Mouse (Mus musculus) heart, postnatal 0 days (tissue): ENCODE measurements at regions not wholly inside any gene's neighbourhood (a gene's known extent, or its start where the extent isn't known, plus 50 kb on each side); places are given as distances from the start of the nearest gene placed in this dataset.

Source experiments
- ATAC-seq: fragments of 200-750 bp; cut with Nextera tagmentation; 2 replicates; pipeline ENCODE4 v1.8.0; 2017; ENCODE audit warnings: low read depth, moderate number of reproducible peaks, moderate library complexity; ENCODE audit not compliant: insufficient read depth
- DNase-seq: peaks from one replicate; pipeline ENCODE4 v3.0.0-alpha.2; 2016; ENCODE audit warnings: low spot score
- H3K27ac ChIP-seq: fragments of 300-500 bp; sonication (generic); 2 replicates; pipeline ENCODE4 v1.5.1; 2014; ENCODE audit warnings: low read depth, mild to moderate bottlenecking
- H3K27me3 ChIP-seq: fragments of 300-500 bp; sonication (generic); 2 replicates; pipeline ENCODE4 v1.6.1; 2014; ENCODE audit warnings: low read length, mixed read lengths; ENCODE audit not compliant: control insufficient read depth, insufficient read depth
- H3K36me3 ChIP-seq: fragments of 300-500 bp; sonication (generic); replicated peaks from 2 replicates; pipeline ENCODE4 v1.6.1; 2014; ENCODE audit warnings: low read length, mixed read lengths; ENCODE audit not compliant: control insufficient read depth, insufficient read depth
- H3K4me1 ChIP-seq: fragments of 300-500 bp; sonication (generic); 2 replicates; pipeline ENCODE4 v1.6.1; 2014; ENCODE audit warnings: antibody characterized with exemption; ENCODE audit not compliant: control insufficient read depth, insufficient read depth
- H3K4me2 ChIP-seq: fragments of 300-500 bp; sonication (generic); 2 replicates; pipeline ENCODE4 v1.6.1; 2014; ENCODE audit warnings: low read depth, mild to moderate bottlenecking, low read length, moderate library complexity
- H3K4me3 ChIP-seq: fragments of 300-500 bp; sonication (generic); 2 replicates; pipeline ENCODE4 v1.5.1; 2014; ENCODE audit warnings: low read depth, low read length
- H3K9ac ChIP-seq: fragments of 300-500 bp; sonication (generic); replicated peaks from 2 replicates; pipeline ENCODE4 v1.6.1; 2014; ENCODE audit warnings: low read depth, low read length, mixed read lengths
- H3K9me3 ChIP-seq: fragments of 300-500 bp; sonication (generic); replicated peaks from 2 replicates; pipeline ENCODE4 v1.6.1; 2016; ENCODE audit warnings: low read length; ENCODE audit not compliant: control insufficient read depth
- CTCF ChIP-seq: IDR thresholded peaks from 2 replicates; pipeline ENCODE4 v1.5.1; 2016; ENCODE audit warnings: antibody characterized with exemption, control low read depth, low read depth
- EP300 ChIP-seq: IDR thresholded peaks from 2 replicates; pipeline ENCODE4 v1.6.1; 2016; ENCODE audit warnings: antibody characterized with exemption, low read depth
- WGBS: fragments of 180-500 bp; shearing (Covaris S2); extraction: QIAGEN DNeasy Blood & Tissue Kit; methylation state at CpG from one replicate; pipeline ENCODE4 v1.1.7; 2014; 5-methylcytosine and 5-hydroxymethylcytosine counted together

DNA sequence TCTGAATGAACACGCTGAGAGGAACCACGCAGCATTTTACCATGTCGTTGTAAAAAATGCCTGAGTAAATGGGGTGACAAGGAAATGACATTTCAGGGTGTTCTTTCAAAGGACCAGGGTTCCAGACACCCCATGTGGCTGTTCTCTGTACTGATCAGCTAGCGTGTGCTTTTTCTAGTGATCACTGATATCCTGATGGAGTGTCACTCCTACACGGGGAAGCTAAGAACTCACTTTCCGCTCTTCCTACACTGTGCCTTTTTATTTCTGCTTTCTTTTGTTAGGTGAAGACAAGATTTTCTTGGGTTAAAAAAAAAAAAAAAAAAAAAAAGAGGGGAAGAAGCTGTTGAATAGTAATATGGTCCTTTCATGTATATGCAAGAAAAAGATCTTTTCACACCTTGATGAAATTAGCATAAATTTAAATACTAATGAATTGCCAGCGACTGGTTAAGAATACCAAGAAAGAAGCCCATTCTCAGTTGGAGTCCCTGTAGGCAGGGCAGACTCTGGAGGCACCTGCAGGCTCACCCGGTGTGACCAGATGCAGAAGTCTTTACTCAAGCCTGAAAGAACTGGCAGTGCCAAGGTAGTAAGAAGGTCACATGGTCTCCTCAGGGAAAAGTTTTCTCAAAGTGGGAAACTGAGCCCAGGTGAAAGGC, 270.2 kb upstream of the Irx2 start:
- ATAC-seq (no peak), DNase-seq (no peak)
- no peak overlapping the region for H3K27ac ChIP-seq
- H3K27me3 ChIP-seq, result peaks cover 18% of the 10 kb centered on the region
- H3K36me3 ChIP-seq, result no peaks in the 10 kb centered on the region
- H3K9me3 ChIP-seq, result no peaks in the 10 kb centered on the region
- no peak overlapping the region for H3K9ac ChIP-seq
- H3K4me1 ChIP-seq, result no peaks in the 10 kb centered on the region
- TF ChIP-seq CTCF (no peak), EP300 (no peak)
- H3K4me2 ChIP-seq, result no peak overlapping the region
- WGBS, result 54% methylated on average over 8 of the region's 8 CpGs
- no peak overlapping the region for H3K4me3 ChIP-seq

DNA sequence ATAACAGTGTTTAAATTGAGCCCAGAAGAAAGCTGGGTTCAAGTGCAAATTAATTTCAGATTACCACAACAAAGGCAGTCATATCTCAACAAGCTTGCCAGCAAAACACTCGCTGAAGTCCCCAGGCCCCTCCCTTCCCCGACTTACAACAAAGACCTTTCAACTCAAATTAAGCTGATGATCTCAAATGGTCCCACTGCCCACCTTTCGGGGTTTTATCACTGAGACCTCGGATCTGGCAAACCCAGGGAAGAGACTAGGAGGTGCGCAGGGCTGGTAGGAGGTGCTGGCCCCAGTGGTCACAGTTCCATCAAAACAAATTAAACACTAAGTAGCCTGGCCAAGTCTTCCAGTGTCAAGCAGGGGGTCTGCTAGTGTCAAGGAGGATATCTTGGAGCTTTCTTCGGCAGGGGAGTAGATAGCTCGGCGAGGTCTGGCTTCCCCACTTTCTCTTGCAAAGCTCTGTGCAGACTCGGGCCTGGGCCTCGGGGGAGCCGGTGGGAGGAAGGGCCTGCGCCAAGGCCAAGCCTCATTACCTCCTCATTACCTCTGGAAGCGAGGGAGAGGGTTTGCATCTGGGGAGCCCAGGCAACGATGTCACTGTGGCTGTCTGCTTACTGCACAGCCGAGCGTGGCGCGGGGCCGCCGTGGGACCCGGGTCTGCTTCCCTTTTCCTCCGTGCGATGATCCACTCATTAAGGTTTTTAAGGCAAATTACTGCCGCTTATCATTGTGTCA, 262.9 kb upstream of the Irx2 start:
- peaks cover 77% of the 10 kb centered on the region for H3K27me3 ChIP-seq
- H3K4me1 ChIP-seq, result 0 out of 2 replicates have a peak, but pooled peaks cover 3% of the 10 kb centered on the region
- ATAC-seq, result no peak
- H3K4me3 ChIP-seq, result no peak overlapping the region
- no peak for TF ChIP-seq CTCF
- TF ChIP-seq EP300, result no peak
- 23% methylated on average over 24 of the region's 24 CpGs for WGBS
- H3K36me3 ChIP-seq, result no peaks in the 10 kb centered on the region
- H3K4me2 ChIP-seq, result no peak overlapping the region
- H3K9ac ChIP-seq, result no peak overlapping the region
- H3K27ac ChIP-seq, result no peak overlapping the region
- no peaks in the 10 kb centered on the region for H3K9me3 ChIP-seq
- DNase-seq, result no peak

DNA sequence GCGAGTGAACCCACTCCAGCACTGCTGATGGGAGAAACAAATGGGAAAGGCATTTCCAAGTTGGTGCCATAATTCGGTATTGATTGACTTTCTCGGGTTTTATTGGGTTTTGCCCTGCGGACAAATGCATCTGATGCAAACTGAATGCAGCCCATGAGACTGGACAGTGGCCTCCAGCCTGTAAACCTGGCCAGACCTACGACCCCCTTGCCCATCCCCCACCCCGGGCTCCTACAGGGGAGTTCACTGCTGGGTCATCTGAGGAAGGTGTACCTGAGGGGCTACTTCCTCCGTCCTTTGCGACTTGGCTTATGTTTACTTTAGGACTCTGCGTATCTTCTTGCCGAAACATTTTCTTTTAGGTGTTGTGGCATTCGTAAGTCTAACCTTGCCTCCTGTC, 262.3 kb upstream of the Irx2 start:
- 37% methylated on average over 11 of the region's 11 CpGs for WGBS
- Histone ChIP-seq H3K9me3 (no peaks in the 10 kb centered on the region), H3K27me3 (peaks cover 77% of the 10 kb centered on the region), H3K9ac (no peak overlapping the region), H3K4me2 (no peak overlapping the region), H3K4me3 (no peak overlapping the region), H3K36me3 (no peaks in the 10 kb centered on the region), H3K4me1 (peaks cover 6% of the 10 kb centered on the region), H3K27ac (no peak overlapping the region)
- ATAC-seq (no peak), DNase-seq (no peak)
- TF ChIP-seq CTCF (no peak), EP300 (no peak)

DNA sequence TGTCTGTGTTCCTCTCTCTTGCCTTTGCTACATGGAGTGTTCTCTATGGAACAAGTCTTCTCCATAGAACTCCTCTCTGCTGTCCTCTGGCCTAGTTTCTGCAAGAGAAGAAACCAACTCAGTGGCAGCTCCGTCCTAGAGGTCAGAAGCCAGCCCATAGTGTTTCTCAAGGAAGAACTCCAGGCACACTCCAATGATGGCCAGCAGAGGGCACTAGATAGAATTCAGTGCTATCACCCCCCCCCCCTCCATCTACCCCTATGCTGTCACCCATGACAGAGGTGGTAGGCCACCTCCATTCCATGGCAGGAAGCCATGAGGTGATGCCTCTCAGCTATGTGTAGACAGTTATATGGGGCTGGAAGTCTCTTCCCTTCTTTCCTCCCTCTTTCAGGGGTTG, 258.5 kb upstream of the Irx2 start:
- Histone ChIP-seq H3K9ac (no peak overlapping the region), H3K4me2 (no peak overlapping the region), H3K4me3 (no peak overlapping the region), H3K9me3 (no peaks in the 10 kb centered on the region), H3K27me3 (peaks cover 70% of the 10 kb centered on the region), H3K4me1 (peaks cover 10% of the 10 kb centered on the region), H3K36me3 (no peaks in the 10 kb centered on the region), H3K27ac (no peak overlapping the region)
- no peak for DNase-seq
- 87% methylated on average over 1 of the region's 1 CpGs for WGBS
- TF ChIP-seq EP300 (no peak), CTCF (peak; percentile 41)
- no peak for ATAC-seq

DNA sequence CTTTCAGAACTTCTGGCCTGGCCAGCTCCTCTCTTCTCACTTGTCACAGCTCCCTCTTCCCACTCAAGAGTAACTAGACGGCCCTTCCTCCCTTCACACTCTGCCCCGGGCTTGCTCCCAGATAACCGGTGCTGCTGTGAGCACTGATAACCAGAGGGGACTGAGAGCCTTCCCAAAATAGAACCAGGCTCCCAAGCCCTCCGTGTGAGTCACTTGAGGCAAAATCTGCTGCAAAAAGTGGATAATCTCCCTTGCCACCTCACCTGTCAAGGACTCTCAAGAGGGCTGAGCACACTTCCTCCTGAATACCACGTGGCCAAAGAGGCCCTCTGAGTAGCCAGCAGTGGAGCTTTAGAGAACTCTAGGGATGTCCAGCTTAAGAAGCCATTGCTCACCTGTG, 257.6 kb upstream of the Irx2 start:
- no peak for TF ChIP-seq CTCF
- no peak for TF ChIP-seq EP300
- Histone ChIP-seq H3K4me1 (peaks cover 10% of the 10 kb centered on the region), H3K27ac (0 out of 2 replicates have a peak overlapping the region, but pooled peaks have one; percentile 18), H3K9me3 (no peaks in the 10 kb centered on the region), H3K27me3 (peaks cover 68% of the 10 kb centered on the region), H3K4me2 (no peak overlapping the region), H3K36me3 (no peaks in the 10 kb centered on the region), H3K9ac (no peak overlapping the region), H3K4me3 (no peak overlapping the region)
- 5% methylated on average over 5 of the region's 5 CpGs for WGBS
- DNase-seq (peak; percentile 77), ATAC-seq (peak; percentile 87)

DNA sequence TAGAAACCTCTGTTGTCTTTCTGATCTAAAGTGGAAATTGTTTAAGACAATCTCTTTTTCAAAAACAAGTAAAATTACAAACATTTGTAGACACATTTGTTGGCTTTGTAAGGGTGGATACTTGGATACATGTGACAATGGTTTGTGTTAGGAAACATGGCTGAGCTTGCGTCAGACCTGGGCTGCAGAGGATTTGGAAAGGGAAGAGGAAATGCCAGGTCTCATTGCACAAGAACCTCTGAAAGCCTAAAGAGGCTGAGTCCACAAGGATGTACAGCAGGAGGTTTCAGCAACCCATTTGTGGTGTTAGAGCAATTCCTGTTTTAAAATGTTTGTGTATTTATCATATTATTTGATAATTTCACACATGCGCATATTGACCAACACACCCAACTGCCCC, 235.3 kb upstream of the Irx2 start:
- H3K4me2 ChIP-seq, result no peak overlapping the region
- H3K27ac ChIP-seq, result no peak overlapping the region
- H3K36me3 ChIP-seq, result no peaks in the 10 kb centered on the region
- H3K9me3 ChIP-seq, result no peaks in the 10 kb centered on the region
- H3K27me3 ChIP-seq, result no peaks in the 10 kb centered on the region
- no peaks in the 10 kb centered on the region for H3K4me1 ChIP-seq
- TF ChIP-seq EP300 (no peak), CTCF (no peak)
- no peak overlapping the region for H3K4me3 ChIP-seq
- DNase-seq (no peak), ATAC-seq (no peak)
- 93% methylated on average over 2 of the region's 2 CpGs for WGBS
- H3K9ac ChIP-seq, result no peak overlapping the region
